Mouse (Mus musculus) NIH3T3 (cell line): ENCODE measurements around the gene Tbata.

Experiments used
- DNase-seq: peaks from one replicate; pipeline ENCODE4 v3.0.0-alpha.2; 2012; ENCODE audit warnings: low read depth

The Tbata gene

DNA sequence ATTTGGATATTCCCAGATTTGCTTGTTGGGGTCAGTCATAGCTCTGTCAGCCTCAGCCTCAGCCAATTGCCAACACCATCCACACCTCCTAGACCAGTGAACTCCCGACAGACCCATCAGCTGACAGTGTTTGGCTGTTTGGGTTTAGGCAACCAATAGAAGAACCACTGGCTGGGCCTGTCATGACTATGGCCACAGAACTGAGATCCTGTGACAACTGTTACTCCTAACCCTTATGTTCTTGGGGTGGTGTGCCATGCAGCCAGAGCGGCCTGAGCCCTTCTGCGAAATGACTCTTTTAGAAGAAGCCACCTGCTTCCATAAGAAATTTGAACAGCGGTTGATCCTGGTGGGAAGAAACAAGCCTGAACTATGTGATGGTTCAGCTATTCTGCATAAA lies 39.4 kb downstream of the Tbata start:
- DNase-seq: no peak

DNA sequence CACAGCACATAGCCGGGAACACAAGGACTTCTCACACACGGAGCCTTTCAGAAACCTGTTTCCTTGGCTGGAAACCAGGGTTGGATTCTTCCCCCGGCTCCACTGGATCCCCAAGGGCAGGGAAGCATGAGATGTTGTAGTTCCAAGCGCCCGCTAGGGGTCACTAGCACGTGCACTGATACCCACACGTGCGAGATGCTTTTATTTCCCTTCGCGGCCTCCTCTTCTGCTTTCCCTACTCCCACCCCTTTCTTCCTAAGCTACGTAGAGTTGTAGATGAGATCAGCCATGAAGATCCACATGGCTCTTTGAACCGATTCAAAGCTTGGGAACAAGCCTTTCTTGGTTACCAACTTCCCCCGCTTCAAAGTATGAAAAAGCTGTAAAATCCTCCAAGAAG lies 40.0 kb downstream of the Tbata start:
- DNase-seq: peak; percentile 87

DNA sequence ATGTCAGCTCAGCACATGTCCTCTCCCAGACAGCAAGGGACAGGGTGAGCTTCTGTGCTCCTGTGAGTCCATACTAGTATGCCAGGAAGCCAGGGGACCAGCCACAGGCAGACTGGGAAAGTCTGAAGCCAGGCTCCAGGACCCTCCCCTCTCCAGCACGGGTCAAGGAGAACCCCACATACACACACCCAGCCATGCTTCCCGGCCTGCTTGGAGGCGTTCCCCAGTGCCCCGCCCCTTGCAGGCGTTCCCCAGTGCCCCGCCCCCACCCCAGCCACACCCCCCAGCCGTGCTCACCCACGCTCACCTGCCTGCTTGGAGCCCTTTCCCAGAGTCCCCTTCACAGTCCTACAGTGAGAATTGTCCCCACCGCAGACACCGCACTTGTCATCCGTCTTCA lies 41.1 kb downstream of the Tbata start:
- DNase-seq: no peak

DNA sequence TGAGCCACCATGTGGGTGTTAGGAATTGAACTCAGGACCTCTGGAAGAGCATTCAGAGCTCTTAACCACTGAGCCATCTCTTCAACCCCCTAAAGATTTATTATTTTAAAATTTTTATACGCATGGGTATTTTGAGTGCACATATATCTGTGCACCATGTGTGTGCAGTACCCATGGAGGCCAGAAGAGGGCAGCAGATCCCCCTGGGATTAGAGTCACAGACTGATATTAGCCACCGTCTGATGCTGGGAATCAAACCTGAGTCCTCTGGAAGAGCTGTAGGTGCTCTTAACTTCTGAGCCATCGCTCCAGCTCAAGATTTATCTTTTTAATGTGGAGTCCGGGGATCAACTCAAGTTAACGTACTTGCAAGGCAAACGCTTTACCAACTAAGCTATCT lies 43.9 kb downstream of the Tbata start:
- no peak for DNase-seq

- no peak for DNase-seq
Observed at GRCm38 (mm10) chr10:61216163-61216562, 44.4 kb downstream of the Tbata start.

- no peak for DNase-seq
Observed at GRCm38 (mm10) chr10:61219318-61219717, 47.6 kb downstream of the Tbata start.

DNA sequence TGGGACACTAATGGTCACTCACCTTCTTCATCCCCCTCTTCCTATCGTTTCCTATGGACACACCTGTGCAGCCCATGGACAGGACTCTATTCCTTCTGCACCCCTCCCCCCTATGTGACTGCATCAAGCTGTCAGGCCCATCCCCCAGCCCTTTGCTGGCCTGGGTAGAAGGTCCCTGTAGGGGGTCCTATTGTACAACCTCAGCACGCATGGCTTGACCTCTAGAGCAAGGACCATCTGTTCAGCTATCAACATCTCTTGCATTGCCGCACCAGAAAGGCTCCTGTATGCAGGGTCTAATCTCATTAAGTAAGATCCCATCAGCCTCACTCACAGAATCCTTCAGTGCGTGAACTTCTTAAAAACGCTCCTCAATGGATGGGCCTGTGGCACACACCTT lies 53.9 kb downstream of the Tbata start:
- no peak for DNase-seq

- no peak for DNase-seq
Observed at GRCm38 (mm10) chr10:61226784-61227396, 55.1 kb downstream of the Tbata start.

- DNase-seq: no peak
Observed at GRCm38 (mm10) chr10:61231756-61232155, 60.0 kb downstream of the Tbata start.

DNA sequence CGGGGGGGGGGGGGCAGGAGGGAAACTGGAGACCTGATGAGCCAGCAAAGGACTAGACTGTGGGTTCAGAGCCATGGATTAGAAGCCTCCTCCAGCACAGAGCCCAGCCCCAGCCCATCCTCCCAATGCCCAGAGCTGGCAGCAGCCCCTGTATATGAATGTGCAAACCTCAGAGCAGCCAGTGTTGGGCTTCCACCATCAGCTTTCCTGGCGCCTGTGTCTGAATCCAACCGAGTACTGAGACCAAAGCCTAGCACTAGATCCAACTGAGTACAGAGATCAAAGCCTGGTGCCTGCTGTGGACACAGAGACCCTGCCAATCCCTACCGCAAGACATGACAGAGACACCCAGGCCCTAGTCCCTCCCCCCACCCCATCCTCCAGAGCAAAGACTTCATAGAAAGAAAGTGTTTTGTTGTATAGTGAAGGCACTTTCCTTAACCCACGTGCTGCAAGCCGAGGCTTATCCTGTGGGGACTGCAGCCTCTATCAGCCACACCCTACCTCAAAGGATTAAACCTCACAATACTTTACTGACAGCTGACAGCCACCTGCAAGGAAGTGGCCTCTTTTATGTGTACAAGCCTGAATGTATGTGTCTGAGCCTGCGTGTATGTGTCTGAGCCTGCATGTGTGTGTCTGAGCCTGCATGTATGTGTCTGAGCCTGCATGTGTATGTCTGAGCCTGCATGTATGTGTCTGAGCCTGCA lies 61.3 kb downstream of the Tbata start:
- DNase-seq: no peak

DNA sequence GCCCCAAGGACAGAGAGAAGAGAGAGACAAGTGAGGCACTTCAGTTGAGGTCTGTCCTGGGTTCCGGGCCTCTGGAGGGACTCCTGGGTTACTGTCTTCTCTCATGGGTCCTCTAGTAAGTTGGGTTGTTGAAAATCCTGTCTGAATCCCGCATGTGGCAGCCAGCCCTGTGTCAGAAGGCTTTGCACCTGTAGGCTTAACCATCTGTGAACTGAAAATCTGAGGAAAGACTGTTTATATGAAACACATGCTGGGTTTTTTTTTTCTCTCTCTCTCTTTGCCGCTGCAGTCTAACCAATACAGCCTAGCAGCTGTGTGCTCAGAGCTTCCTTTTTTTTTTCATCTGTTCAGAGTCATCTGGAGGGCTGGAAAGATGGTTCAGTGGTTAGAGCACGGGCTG lies 62.6 kb downstream of the Tbata start:
- no peak for DNase-seq

GRCm38 (mm10) chr10:61235677-61236267 lies 64.0 kb downstream of the Tbata start:
- no peak for DNase-seq

DNA sequence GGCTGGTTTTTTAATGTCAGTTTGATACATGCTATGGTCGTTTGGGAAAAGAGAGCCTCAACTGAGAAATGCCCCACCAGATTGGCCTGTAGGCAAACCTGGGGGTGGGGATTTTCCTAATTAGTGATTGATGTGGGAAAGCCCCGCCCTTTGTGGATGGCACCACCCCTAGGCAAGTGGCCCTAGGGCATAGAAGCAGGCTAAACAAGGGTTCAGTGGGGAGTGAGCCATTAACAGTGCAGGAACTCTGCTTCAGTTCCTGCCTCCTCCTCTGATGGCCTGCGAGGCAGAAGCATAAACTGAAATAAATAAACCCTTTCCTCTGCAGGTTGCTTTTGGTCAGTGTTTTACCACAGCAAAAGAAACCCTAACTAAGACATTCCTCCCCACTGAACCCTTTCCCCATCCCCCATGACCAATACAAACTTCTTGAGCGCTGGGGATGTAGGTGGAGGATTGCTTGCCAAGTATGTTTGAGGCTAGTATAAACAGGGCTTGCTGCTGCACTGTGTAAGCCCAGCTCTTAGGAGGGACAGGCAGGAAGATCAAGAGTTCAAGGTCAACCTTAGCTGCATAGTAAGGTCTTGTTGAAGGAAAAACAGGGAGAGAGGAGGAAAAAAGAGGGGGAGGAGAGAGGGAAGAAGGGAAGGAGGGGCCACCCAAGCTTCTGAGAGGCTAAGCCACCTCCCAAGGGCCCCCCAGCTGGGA lies 65.1 kb downstream of the Tbata start:
- peak; percentile 32 for DNase-seq

- no peak for DNase-seq
Observed at GRCm38 (mm10) chr10:61237391-61237785, 65.6 kb downstream of the Tbata start.
